Mouse (Mus musculus): ENCODE results near the gene Gm5475.

Gene Gm5475

DNA sequence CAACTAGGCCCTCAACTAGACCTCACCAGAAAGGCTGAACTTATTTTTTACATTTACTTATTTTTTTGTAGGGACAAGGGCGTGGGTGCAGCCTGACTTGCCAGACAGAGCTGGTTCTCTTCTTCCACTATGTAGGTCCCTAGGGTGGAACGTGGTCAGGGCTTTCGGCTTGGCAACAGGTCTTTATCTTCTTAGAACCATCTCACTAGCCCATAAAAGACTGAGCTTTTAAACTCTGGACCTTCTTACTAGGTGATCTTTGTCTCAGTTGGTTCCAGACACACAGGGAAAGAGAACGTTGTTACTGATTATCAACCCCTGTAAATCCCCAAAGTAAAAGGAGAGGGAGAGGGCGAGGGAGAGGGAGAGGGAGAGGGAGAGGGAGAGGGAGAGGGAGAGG lies 8.6 kb upstream of the Gm5475 start:
- DNase-seq (ENCODE audit: low spot score), result no peak

DNA sequence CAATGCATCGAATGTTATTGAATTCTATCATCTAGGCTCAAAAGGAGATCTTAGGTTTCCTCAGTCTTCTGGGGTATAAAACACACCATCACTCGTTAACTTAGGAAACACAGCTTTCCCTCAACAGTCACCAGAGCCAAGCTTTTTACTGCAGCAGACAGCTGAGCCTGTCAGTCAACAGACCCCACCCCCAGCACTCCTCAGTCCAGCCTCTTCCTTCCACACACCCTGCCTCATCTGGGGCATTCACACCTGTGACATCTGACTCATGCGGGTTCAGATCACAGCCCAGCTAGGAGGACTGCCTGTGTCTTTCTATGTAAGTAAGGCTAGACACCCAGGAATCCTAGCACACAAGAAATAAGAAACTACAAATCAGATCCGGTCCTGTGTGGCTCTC lies 7.9 kb upstream of the Gm5475 start:
- no peak for DNase-seq (ENCODE audit: low spot score)

DNA sequence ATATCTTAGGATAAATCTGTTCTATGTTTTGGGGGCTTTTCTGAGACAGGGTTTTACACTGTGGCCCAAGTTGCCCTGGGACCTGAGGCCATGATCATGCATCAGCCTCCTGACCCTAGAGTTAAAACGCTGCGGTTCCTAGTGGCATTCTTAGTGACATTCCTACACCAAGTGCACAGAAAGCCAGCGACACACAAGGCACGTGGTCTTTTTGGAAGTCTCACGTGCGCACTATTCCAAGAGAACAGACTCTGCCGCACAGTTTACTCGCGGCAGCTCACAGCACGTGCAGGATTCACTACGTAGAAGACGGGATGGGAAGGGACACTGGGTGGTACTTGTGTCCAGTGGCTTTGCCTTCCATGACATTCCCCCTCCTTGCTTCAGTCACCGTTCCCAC lies 7.0 kb upstream of the Gm5475 start:
- no peak for DNase-seq (ENCODE audit: low spot score)

DNA sequence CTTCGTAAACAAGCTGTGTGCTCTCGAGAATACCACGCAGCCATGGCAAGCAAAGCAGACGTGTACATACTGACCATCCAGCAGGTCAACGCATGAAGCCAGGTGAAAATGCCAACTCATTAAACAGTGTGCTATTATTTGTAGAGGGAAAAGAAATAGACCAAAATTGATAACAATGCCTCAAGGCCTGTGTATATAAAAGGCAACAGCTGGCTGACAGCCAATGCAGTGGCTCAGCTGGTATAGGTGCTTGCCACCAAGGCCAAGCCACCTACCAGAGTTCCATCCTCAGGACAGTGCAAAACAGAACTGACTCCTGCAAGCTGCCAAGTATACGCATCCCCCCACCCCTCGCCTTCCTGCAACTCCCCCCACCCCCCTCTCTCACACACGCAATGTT lies 6.3 kb upstream of the Gm5475 start:
- DNase-seq (ENCODE audit: low spot score), result no peak

- DNase-seq (ENCODE audit: low spot score), result no peak
These were observed 4.0 kb upstream of the Gm5475 start for GRCm38 (mm10) chr15:100417854-100418450.

- DNase-seq (ENCODE audit: low spot score), result no peak
These were observed 2.6 kb upstream of the Gm5475 start for GRCm38 (mm10) chr15:100419311-100419710.

DNA sequence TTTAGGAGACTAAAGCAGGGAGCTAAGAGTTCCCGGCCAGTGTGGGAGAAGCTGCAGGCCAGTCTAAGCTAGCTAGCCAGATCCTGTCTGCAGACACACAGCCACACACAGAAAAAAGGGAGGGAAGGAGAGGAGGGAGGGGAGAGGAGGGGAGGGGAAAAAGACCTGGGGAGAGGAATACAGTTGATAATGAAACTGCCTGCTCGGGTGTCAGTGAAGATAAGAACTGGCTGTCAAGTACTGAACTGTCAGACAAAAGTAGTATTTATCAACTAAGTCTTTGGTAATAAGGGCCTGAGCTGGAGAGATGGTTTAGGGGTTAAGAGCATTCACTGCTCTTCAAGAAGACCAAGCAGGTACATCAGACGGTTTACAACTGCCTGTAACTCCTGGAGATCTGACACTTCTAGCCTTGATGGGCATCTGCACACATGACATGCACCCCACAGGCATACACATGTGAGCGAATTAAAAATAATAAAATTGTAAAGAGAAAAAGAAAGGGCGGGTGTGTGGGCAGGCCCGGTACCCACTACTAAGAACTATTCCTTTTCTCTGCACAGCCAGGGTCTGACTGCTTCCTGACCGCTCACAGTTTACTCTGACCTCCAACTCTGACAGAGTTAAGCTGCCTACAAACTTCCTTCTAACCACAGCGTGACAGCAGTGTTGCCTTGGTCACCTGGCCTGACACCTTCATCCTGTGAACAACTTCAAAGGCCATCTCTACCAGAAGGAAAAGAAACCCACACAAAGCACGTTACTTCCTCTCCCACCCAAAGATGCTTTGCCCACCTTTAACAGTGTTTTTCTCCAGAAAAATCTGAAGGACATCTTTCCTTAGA lies 1.8 kb upstream of the Gm5475 start:
- no peak for DNase-seq (ENCODE audit: low spot score)

DNA sequence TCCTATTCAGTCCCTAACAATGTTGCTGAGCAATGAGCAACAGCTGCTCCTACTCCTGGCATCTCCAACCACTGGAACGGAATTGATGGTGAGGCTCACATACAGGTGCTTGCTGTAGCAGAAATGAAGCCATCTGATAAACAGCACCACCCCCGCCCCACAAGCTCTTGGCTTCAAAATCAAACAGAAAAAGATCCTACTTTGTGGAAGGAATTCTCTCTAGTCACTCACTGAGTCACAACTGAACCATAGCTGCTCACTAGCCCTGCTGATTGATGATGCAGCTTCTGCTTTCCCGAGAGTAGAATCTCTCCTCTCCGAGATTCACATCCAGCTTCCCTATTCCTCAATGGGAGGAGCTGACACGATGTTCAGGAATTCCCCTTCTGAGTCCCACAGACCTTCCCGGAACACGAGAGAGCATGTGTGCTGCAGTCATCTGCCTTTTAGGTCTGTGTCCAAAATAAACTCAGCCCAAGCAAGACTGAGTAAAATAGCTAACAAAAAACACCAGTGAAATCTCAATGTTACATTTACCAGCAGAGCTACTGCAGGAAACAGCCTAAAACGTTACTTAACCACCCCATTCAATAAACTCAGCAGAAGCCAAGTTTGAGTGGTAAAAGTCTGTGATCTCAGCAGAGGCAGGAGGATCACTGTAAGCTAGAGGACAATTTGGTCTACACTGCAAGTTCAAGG lies 739 bp upstream of the Gm5475 start:
- DNase-seq (ENCODE audit: low spot score), result no peak

GRCm38 (mm10) chr15:100422476-100422875 lies 529 bp downstream of the Gm5475 start:
- DNase-seq (ENCODE audit: low spot score), result peak; percentile 33

DNA sequence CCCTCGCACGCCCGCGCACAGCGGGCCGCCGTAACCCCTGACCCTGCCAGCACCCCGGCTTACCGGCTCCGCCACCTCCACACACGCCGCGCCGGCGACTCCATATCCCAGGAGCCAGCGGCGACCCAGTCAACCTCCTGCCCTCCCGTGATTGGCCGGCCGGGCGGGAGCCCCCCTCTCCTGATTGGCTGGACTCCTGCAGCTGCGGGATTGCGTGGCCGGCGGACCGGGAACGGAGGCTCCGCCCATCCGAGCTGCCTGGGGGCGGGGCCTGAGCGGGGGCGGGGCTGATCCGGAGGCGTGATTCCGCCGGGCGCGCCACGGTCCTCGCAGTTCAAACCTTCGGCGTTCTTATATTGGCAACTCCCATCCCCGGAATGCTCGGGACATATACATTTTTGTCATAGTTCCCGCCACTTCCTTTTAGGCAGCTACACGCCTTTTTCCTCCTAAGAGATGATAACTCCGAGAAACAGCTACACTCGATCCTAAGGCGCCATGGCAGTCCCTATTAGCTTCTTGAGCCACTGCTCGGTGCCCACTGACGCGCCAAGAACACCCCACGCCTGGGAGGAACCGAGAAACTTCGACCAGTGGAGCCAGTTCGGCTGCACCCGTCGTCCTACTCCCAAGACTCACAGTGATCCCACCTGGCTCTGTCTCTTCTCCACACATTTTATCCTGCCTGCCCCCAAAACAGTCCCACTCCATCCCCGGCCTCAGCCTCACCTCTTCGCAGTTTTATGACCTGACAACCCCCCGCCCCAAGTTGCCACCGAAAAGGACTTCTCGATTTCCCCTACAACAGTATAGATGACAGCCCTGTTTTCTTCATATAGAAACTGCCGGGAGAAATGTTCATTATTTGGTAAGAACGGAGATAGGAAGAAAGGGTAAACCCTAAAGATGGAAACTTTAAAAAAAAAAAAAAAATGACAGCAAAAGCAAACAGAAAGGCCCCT lies 1.2 kb downstream of the Gm5475 start:
- DNase-seq (ENCODE audit: low spot score), result peak; percentile 94

GRCm38 (mm10) chr15:100423916-100424315 lies 2.0 kb downstream of the Gm5475 start:
- DNase-seq (ENCODE audit: low spot score), result no peak

GRCm38 (mm10) chr15:100424396-100425122 lies 2.6 kb downstream of the Gm5475 start, which contains the start of gene Slc11a2:
Gene Slc11a2 (minus strand): TSS chr15:100425072.
- no peak for DNase-seq (ENCODE audit: low spot score)

GRCm38 (mm10) chr15:100428296-100428905 lies 6.5 kb downstream of the Gm5475 start:
- DNase-seq (ENCODE audit: low spot score), result peak; percentile 21

GRCm38 (mm10) chr15:100429959-100430565 lies 8.1 kb downstream of the Gm5475 start:
- no peak for DNase-seq (ENCODE audit: low spot score)

GRCm38 (mm10) chr15:100433234-100433633 lies 11.3 kb downstream of the Gm5475 start:
- no peak for DNase-seq (ENCODE audit: low spot score)

DNA sequence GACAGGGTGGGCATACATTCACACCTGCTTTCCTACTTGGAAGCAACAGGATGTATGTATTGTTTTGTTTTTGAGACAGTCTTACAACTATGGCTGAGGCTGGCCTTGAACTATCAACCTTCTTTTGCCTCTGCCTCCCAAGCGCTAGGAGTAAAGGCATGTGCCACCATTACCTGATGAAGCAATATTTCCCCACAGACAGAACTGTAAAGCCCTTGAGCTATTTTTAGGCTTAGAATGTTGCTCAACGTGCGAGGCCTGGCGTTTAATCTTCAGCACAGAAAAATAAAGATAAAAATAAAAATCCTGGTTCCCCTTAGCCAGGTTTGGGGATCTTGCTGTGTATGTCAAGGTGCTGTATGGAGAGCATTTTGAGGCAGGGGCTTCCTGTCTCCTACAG lies 14.2 kb downstream of the Gm5475 start:
- no peak for DNase-seq (ENCODE audit: low spot score)

- no peak for DNase-seq (ENCODE audit: low spot score)
These were observed 14.6 kb downstream of the Gm5475 start for GRCm38 (mm10) chr15:100436518-100436917.

GRCm38 (mm10) chr15:100443126-100443922 lies 21.4 kb downstream of the Gm5475 start:
- peak; percentile 68 for DNase-seq (ENCODE audit: low spot score)

GRCm38 (mm10) chr15:100446887-100447286 lies 24.9 kb downstream of the Gm5475 start:
- no peak for DNase-seq (ENCODE audit: low spot score)
